Mouse (Mus musculus): ENCODE results near the gene Olfr341.

Olfr341 gene

GRCm38 (mm10) chr2:36482368-36482767, at the start of gene Olfr341:
Gene Olfr341, minus strand, starts transcription at chr2:36482468.
- DNase-seq (ENCODE audit: low read depth, low spot score): no peak

- DNase-seq (ENCODE audit: low read depth, low spot score): no peak
Observed at GRCm38 (mm10) chr2:36524698-36525097, 42.4 kb upstream of the Olfr341 start, which contains the start of gene Olfr342. Gene Olfr342, plus strand, starts transcription at chr2:36524998.

- DNase-seq (ENCODE audit: low read depth, low spot score): no peak
Observed at GRCm38 (mm10) chr2:36473634-36474033, 8.6 kb downstream of the Olfr341 start.

GRCm38 (mm10) chr2:36452287-36452686, 30.0 kb downstream of the Olfr341 start, which contains the start of gene Olfr340:
Gene Olfr340, plus strand, starts transcription at chr2:36452587.
- no peak for DNase-seq (ENCODE audit: low read depth, low spot score)
